Mouse (Mus musculus) forebrain, postnatal 0 days (tissue): ENCODE data around the gene Slc2a5. TPM values are rescaled to one million over a fixed set of nuclear protein-coding genes. Genes with fewer than 3 reads are reported as not detected.
A peak's percentile ranks its signal among the peaks of the same experiment; 100 is the strongest.

Experiments
- ATAC-seq: fragments of 200-750 bp; cut with Nextera tagmentation; 2 replicates; pipeline ENCODE4 v1.8.0; 2017; ENCODE audit warnings: mild to moderate bottlenecking, moderate library complexity
- DNase-seq: peaks from one replicate; pipeline ENCODE4 v3.0.0-alpha.2; 2015
- H3K27ac ChIP-seq: fragments of 300-500 bp; sonication (generic); 2 replicates; pipeline ENCODE4 v1.5.1; 2014; ENCODE audit warnings: low read depth, mild to moderate bottlenecking, antibody characterized with exemption, low read length, moderate library complexity, mixed read lengths
- H3K27me3 ChIP-seq: fragments of 300-500 bp; sonication (generic); 2 replicates; pipeline ENCODE4 v1.6.1; 2014; ENCODE audit warnings: mild to moderate bottlenecking, low read length, mixed read lengths; ENCODE audit not compliant: insufficient read depth
- H3K36me3 ChIP-seq: fragments of 300-500 bp; sonication (generic); 2 replicates; pipeline ENCODE4 v1.6.1; 2014; ENCODE audit warnings: mild to moderate bottlenecking, moderate library complexity; ENCODE audit not compliant: insufficient read depth
- H3K4me1 ChIP-seq: fragments of 300-500 bp; sonication (generic); 2 replicates; pipeline ENCODE4 v1.6.1; 2014; ENCODE audit warnings: antibody characterized with exemption; ENCODE audit not compliant: insufficient read depth
- H3K4me2 ChIP-seq: fragments of 300-500 bp; sonication (generic); 2 replicates; pipeline ENCODE4 v1.6.1; 2014; ENCODE audit warnings: low read depth, mild to moderate bottlenecking, moderate library complexity
- H3K4me3 ChIP-seq: fragments of 300-500 bp; sonication (generic); 2 replicates; pipeline ENCODE4 v1.5.1; 2014; ENCODE audit warnings: low read depth, low read length, mixed read lengths
- H3K9ac ChIP-seq: fragments of 300-500 bp; sonication (generic); 2 replicates; pipeline ENCODE4 v1.6.1; 2014; ENCODE audit warnings: mild to moderate bottlenecking
- H3K9me3 ChIP-seq: fragments of 300-500 bp; sonication (generic); 2 replicates; pipeline ENCODE4 v1.6.1; 2016; ENCODE audit warnings: low read length
- CTCF ChIP-seq: sonication (generic); IDR thresholded peaks from 2 replicates; pipeline ENCODE4 v1.5.1; 2016; ENCODE audit warnings: antibody characterized with exemption, control low read depth, low read depth
- WGBS: fragments of 180-500 bp; shearing (Covaris S2); extraction: QIAGEN DNeasy Blood & Tissue Kit; methylation state at CpG from one replicate; pipeline ENCODE4 v1.1.7; 2014; 5-methylcytosine and 5-hydroxymethylcytosine counted together
- polyA plus RNA-seq: library from polyadenylated mRNA; unstranded; fragments of >200 nt; fragmentation: Nextera tagmentation; extraction: Ambion mirVana; gene quantifications from 2 replicates; pipeline ENCODE4 v1.2.1, GENCODE M21; 2015
- total RNA-seq: library from RNA; depleted of rRNA; stranded (reverse); fragments of >200 nt; gene quantifications from 2 replicates; pipeline ENCODE4 v1.2.3, GENCODE M21; 2014

Gene Slc2a5
- total and polyA plus RNA-seq, 2 experiments from 2014 or later, result 3.2 to 3.4 TPM

GRCm38 (mm10) chr4:150157348-150157882, 38.3 kb downstream of the Slc2a5 start:
- no peak for DNase-seq
- Histone ChIP-seq H3K27ac (no peak overlapping the region), H3K9ac (no peak overlapping the region), H3K36me3 (no peaks in the 10 kb centered on the region), H3K4me3 (no peak overlapping the region), H3K27me3 (no peaks in the 10 kb centered on the region), H3K4me2 (no peak overlapping the region), H3K9me3 (no peaks in the 10 kb centered on the region), H3K4me1 (no peaks in the 10 kb centered on the region)
- ATAC-seq, result no peak
- no peak for TF ChIP-seq CTCF
- 71% methylated on average over 14 of the region's 14 CpGs for WGBS

GRCm38 (mm10) chr4:150159458-150159857, 40.4 kb downstream of the Slc2a5 start:
- H3K27me3 ChIP-seq, result no peaks in the 10 kb centered on the region
- no peak overlapping the region for H3K9ac ChIP-seq
- ATAC-seq (no peak), DNase-seq (no peak)
- H3K4me2 ChIP-seq, result no peak overlapping the region
- H3K36me3 ChIP-seq, result no peaks in the 10 kb centered on the region
- no peaks in the 10 kb centered on the region for H3K4me1 ChIP-seq
- TF ChIP-seq CTCF, result no peak
- H3K27ac ChIP-seq, result no peak overlapping the region
- H3K4me3 ChIP-seq, result no peak overlapping the region
- WGBS, result 78% methylated on average over 2 of the region's 2 CpGs
- H3K9me3 ChIP-seq, result no peaks in the 10 kb centered on the region

- no peak overlapping the region for H3K4me2 ChIP-seq
- WGBS, result 76% methylated on average over 13 of the region's 13 CpGs
- H3K27ac ChIP-seq, result no peak overlapping the region
- no peaks in the 10 kb centered on the region for H3K4me1 ChIP-seq
- no peaks in the 10 kb centered on the region for H3K9me3 ChIP-seq
- H3K4me3 ChIP-seq, result no peak overlapping the region
- no peaks in the 10 kb centered on the region for H3K36me3 ChIP-seq
- no peaks in the 10 kb centered on the region for H3K27me3 ChIP-seq
- ATAC-seq (no peak), DNase-seq (no peak)
- 0 out of 2 replicates have a peak, but pooled peaks have one; percentile 19 for TF ChIP-seq CTCF
- H3K9ac ChIP-seq, result no peak overlapping the region
Measured at GRCm38 (mm10) chr4:150162561-150163169, 43.6 kb downstream of the Slc2a5 start.

DNA sequence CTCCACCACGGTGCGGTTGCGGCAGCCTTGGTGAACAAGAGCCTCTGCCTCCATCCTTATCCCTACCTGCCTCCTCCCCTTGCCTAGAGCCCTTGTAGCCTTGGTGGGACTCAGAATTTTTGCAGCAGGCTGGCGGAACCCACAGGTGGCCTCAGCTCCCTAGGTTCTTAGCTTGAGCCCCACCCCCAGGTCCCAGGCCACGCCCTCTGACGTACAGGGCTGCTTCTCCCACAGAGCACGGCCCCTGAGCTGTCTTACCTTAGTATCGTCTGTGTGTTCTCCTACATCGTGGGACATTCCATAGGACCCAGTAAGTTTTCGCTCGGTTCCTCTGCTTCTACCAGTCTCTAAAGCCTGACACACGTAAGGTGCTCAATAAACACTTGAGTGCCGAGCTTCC, 45.8 kb downstream of the Slc2a5 start:
- Histone ChIP-seq H3K27me3 (no peaks in the 10 kb centered on the region), H3K36me3 (no peaks in the 10 kb centered on the region), H3K4me3 (no peak overlapping the region), H3K4me1 (no peaks in the 10 kb centered on the region), H3K9ac (no peak overlapping the region), H3K4me2 (no peak overlapping the region), H3K27ac (no peak overlapping the region), H3K9me3 (no peaks in the 10 kb centered on the region)
- ATAC-seq, result no peak
- 39% methylated on average over 13 of the region's 13 CpGs for WGBS
- no peak for DNase-seq
- no peak for TF ChIP-seq CTCF

- TF ChIP-seq CTCF, result no peak
- ATAC-seq (no peak; the same call in 1 of the 2 replicates), DNase-seq (peak; percentile 18)
- Histone ChIP-seq H3K9ac (no peak overlapping the region), H3K36me3 (no peaks in the 10 kb centered on the region), H3K9me3 (no peaks in the 10 kb centered on the region), H3K27me3 (no peaks in the 10 kb centered on the region), H3K27ac (no peak overlapping the region), H3K4me1 (no peaks in the 10 kb centered on the region), H3K4me2 (no peak overlapping the region), H3K4me3 (no peak overlapping the region)
- 58% methylated on average over 10 of the region's 10 CpGs for WGBS
Measured at GRCm38 (mm10) chr4:150168406-150168805, 49.3 kb downstream of the Slc2a5 start.

DNA sequence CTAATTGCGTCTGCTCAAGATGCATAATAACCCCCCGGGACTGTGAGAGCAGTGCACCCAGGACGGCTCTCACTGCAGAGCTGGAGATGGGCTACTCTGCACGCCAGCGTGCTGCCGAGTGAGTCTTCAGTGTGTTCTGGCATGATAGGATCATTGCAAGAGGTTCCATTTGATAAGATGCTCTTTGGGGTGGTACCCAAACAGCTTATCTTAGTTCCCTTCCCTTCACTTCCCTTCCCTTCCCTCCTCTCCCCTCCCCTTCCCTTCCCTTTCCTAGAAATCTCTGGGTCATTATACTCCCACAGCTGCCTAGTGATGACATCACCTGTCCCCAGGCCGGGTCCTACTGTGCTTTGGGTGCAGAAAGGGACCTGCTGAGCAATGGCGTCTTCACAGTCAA, 53.0 kb downstream of the Slc2a5 start:
- Histone ChIP-seq H3K4me3 (no peak overlapping the region), H3K9ac (no peak overlapping the region), H3K36me3 (no peaks in the 10 kb centered on the region), H3K27ac (no peak overlapping the region), H3K4me1 (no peaks in the 10 kb centered on the region), H3K9me3 (no peaks in the 10 kb centered on the region), H3K27me3 (no peaks in the 10 kb centered on the region), H3K4me2 (no peak overlapping the region)
- DNase-seq (no peak), ATAC-seq (no peak)
- 86% methylated on average over 8 of the region's 8 CpGs for WGBS
- TF ChIP-seq CTCF, result no peak

DNA sequence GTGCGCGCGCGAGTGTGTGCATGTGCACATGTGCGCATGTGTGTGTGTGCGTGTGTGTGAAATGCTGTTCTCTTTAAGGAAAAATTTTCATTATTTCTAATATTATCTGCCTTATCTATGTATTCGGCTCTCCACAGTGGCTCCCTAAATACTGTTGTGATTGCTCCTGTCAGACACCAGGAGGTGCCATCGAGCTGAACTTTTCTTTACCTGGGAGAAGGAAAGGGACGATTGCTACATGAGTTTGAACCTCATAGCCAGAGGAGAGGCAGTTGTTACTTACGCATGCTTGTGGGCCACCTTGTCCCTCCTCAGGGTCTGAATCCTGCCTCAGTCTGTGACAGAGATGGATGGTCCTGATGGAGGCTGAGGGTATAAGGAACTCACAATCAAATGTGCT, 54.2 kb downstream of the Slc2a5 start:
- Histone ChIP-seq H3K36me3 (no peaks in the 10 kb centered on the region), H3K4me2 (no peak overlapping the region), H3K9me3 (no peaks in the 10 kb centered on the region), H3K27me3 (no peaks in the 10 kb centered on the region), H3K4me1 (no peaks in the 10 kb centered on the region), H3K9ac (no peak overlapping the region), H3K4me3 (no peak overlapping the region), H3K27ac (no peak overlapping the region)
- peak; percentile 63 for DNase-seq
- peak; percentile 69 for TF ChIP-seq CTCF
- 58% methylated on average over 10 of the region's 10 CpGs for WGBS
- peak; percentile 38; the same call in 1 of the 2 replicates for ATAC-seq
